12 mouse cellular contexts compared by ENCODE assay signal in genomic region chr2:13399480-13400072, GRCm38 (mm10).
A peak's percentile ranks its signal among the peaks of the same experiment; 100 is the strongest.
DNase-seq lines count a peak whose midpoint lies in the region; ATAC-seq lines count a peak whose summit lies in the region.
"Had no signal": no experiment of that assay in that cellular context is flagged by ENCODE, and none has a peak within 500 bp of the region (broad histone marks: within the 10 kb centered on the region; RNA-seq: fewer than 3 reads in every experiment).

No protein-coding gene starts in this region.

- H3K27ac ChIP-seq in heart, embryonic 10.5 days: peak overlapping the region; percentile 75; the same call in 1 of the 2 replicates
- H3K27ac ChIP-seq in neural tube, embryonic 11.5 days (ENCODE audit: low read depth, low read length): peak overlapping the region; percentile 65; the same call in 1 of the 2 replicates
- peak overlapping the region; percentile 63 for H3K27ac ChIP-seq in hindbrain, embryonic 15.5 days (replicated peaks)
- 0 out of 2 replicates have a peak overlapping the region, but pooled peaks have one; percentile 23 for H3K27ac ChIP-seq in stomach, embryonic 16.5 days (ENCODE audit: low read length)

- peaks cover 11% of the 10 kb centered on the region for H3K4me1 ChIP-seq in heart, embryonic 10.5 days
- peaks cover 18% of the 10 kb centered on the region for H3K4me1 ChIP-seq in neural tube, embryonic 11.5 days (ENCODE audit: control insufficient read depth, insufficient read depth, low read length)
- H3K4me1 ChIP-seq in hindbrain, embryonic 15.5 days (replicated peaks): peaks cover 17% of the 10 kb centered on the region
- peaks cover 10% of the 10 kb centered on the region; the same call in 1 of the 2 replicates for H3K4me1 ChIP-seq in stomach, embryonic 16.5 days (ENCODE audit: control insufficient read depth, insufficient read depth, low read length)

- intact Hi-C loops in heart, postnatal 25 days (cut with DNase I): no loop called here
- intact Hi-C loops in left cerebral cortex, postnatal 25 days (cut with DNase I): no loop called here

- H3K4me2 ChIP-seq in neural tube, embryonic 11.5 days (ENCODE audit: low read depth): no peak overlapping the region
- no peak overlapping the region for H3K4me2 ChIP-seq in hindbrain, embryonic 15.5 days
- H3K4me2 ChIP-seq in stomach, embryonic 16.5 days (ENCODE audit: low read depth, low read length): no peak overlapping the region

- 64% methylated on average over 5 of the region's 5 CpGs for WGBS in heart, embryonic 10.5 days
- WGBS in neural tube, embryonic 11.5 days: 72% methylated on average over 5 of the region's 5 CpGs
- 53% methylated on average over 5 of the region's 5 CpGs for WGBS in hindbrain, embryonic 15.5 days
- WGBS in stomach, embryonic 16.5 days: 60% methylated on average over 5 of the region's 5 CpGs

- DNase-seq in heart, embryonic 10.5 days (ENCODE audit: low spot score): no peak
- no peak for DNase-seq in heart, postnatal 25 days (ENCODE audit: low spot score)
- no peak for DNase-seq in neural tube, embryonic 11.5 days (ENCODE audit: low spot score)
- DNase-seq in neural tube, embryonic 10.5 days (ENCODE audit: extremely low spot score, low spot score): no peak
- no peak for DNase-seq in cerebellum, adult 8-10 months
- no peak for DNase-seq in left cerebral cortex, postnatal 25 days (ENCODE audit: low spot score in 2 of 2)
- DNase-seq: cerebellum, adult 11 months; kidney, adult 8-10 months; right cerebral cortex, postnatal 4 days had no signal

- no peaks in the 10 kb centered on the region for H3K9me3 ChIP-seq in heart, embryonic 10.5 days
- no peaks in the 10 kb centered on the region for H3K9me3 ChIP-seq in neural tube, embryonic 11.5 days (ENCODE audit: control insufficient read depth, low read length)
- no peaks in the 10 kb centered on the region for H3K9me3 ChIP-seq in hindbrain, embryonic 15.5 days
- no peaks in the 10 kb centered on the region for H3K9me3 ChIP-seq in stomach, embryonic 16.5 days (replicated peaks; ENCODE audit: control insufficient read depth, low read length)

- H3K27me3 ChIP-seq in heart, embryonic 10.5 days (ENCODE audit: insufficient read depth, poor library complexity, severe bottlenecking): no peaks in the 10 kb centered on the region
- no peaks in the 10 kb centered on the region for H3K27me3 ChIP-seq in neural tube, embryonic 11.5 days (ENCODE audit: control insufficient read depth, insufficient read depth, low read length)
- no peaks in the 10 kb centered on the region for H3K27me3 ChIP-seq in hindbrain, embryonic 15.5 days
- no peaks in the 10 kb centered on the region for H3K27me3 ChIP-seq in stomach, embryonic 16.5 days (ENCODE audit: control insufficient read depth, insufficient read depth, low read length)

- no peaks in the 10 kb centered on the region for H3K36me3 ChIP-seq in heart, embryonic 10.5 days
- H3K36me3 ChIP-seq in neural tube, embryonic 11.5 days (ENCODE audit: control insufficient read depth, insufficient read depth, low read length): no peaks in the 10 kb centered on the region
- H3K36me3 ChIP-seq in hindbrain, embryonic 15.5 days: no peaks in the 10 kb centered on the region
- no peaks in the 10 kb centered on the region for H3K36me3 ChIP-seq in stomach, embryonic 16.5 days (ENCODE audit: control insufficient read depth, insufficient read depth, low read length)

- no peak overlapping the region for H3K4me3 ChIP-seq in heart, embryonic 10.5 days
- H3K4me3 ChIP-seq in neural tube, embryonic 11.5 days (ENCODE audit: low read depth, low read length): no peak overlapping the region
- H3K4me3 ChIP-seq in hindbrain, embryonic 15.5 days: no peak overlapping the region
- H3K4me3 ChIP-seq in stomach, embryonic 16.5 days (replicated peaks; ENCODE audit: low read length): no peak overlapping the region

- no peak overlapping the region for H3K9ac ChIP-seq in neural tube, embryonic 11.5 days (ENCODE audit: low read length)
- no peak overlapping the region for H3K9ac ChIP-seq in hindbrain, embryonic 15.5 days
- H3K9ac ChIP-seq in stomach, embryonic 16.5 days (ENCODE audit: low read length): no peak overlapping the region

- peak; percentile 53 for ATAC-seq in neural tube, embryonic 11.5 days (ENCODE audit: insufficient read depth, low FRiP score, low TSS enrichment)
- ATAC-seq in hindbrain, embryonic 15.5 days (ENCODE audit: low FRiP score, low read depth): peak; percentile 37; the same call in 1 of the 2 replicates
- no peak for ATAC-seq in stomach, embryonic 16.5 days (ENCODE audit: insufficient read depth, low FRiP score)
- ATAC-seq: activated CD4-positive, CD25-positive, alpha-beta regulatory T cell, adult 4 months had no signal

Comparison
In these comparisons a context has a peak if more than half of its experiments do, and no peak if none do; other contexts are left out.
1. H3K27ac ChIP-seq: peak in every context shown above with its lines; median percentile 75 in heart, embryonic 10.5 days; 65 in neural tube, embryonic 11.5 days; 63 in hindbrain, embryonic 15.5 days; 23 in stomach, embryonic 16.5 days.